Mouse (Mus musculus): ENCODE measurements at regions not wholly inside any gene's neighbourhood (a gene's known extent, or its start where the extent isn't known, plus 50 kb on each side); places are given as distances from the start of the nearest gene placed in this dataset.

- no peak for DNase-seq
Measured at GRCm38 (mm10) chr10:83897558-83897957, 174.9 kb downstream of the 1500009L16Rik start.

GRCm38 (mm10) chr10:83906751-83907150 is 184.1 kb downstream of the 1500009L16Rik start:
- no peak for DNase-seq

GRCm38 (mm10) chr10:83910649-83911370 is 188.1 kb downstream of the 1500009L16Rik start:
- DNase-seq = no peak

GRCm38 (mm10) chr10:83914401-83915132 is 191.9 kb downstream of the 1500009L16Rik start:
- no peak for DNase-seq

GRCm38 (mm10) chr10:83915133-83915730 is 192.6 kb downstream of the 1500009L16Rik start:
- no peak for DNase-seq

- no peak for DNase-seq
Measured at GRCm38 (mm10) chr10:83926990-83927389, 204.3 kb downstream of the 1500009L16Rik start.

GRCm38 (mm10) chr10:83927554-83927953 is 204.9 kb downstream of the 1500009L16Rik start:
- no peak for DNase-seq

GRCm38 (mm10) chr10:83931758-83932157 is 209.1 kb downstream of the 1500009L16Rik start:
- peak; percentile 52 for DNase-seq

- no peak for DNase-seq
Measured at GRCm38 (mm10) chr10:83933201-83933600, 210.5 kb downstream of the 1500009L16Rik start.

- peak; percentile 29 for DNase-seq
Measured at GRCm38 (mm10) chr10:83934498-83934897, 211.8 kb downstream of the 1500009L16Rik start.

GRCm38 (mm10) chr10:83937168-83937567 is 214.5 kb downstream of the 1500009L16Rik start:
- DNase-seq = peak; percentile 51

GRCm38 (mm10) chr10:83942101-83942500 is 219.4 kb downstream of the 1500009L16Rik start:
- DNase-seq = no peak

- no peak for DNase-seq
Measured at GRCm38 (mm10) chr10:83944158-83944557, 221.5 kb downstream of the 1500009L16Rik start.

GRCm38 (mm10) chr10:83944897-83945296 is 222.2 kb downstream of the 1500009L16Rik start:
- DNase-seq = no peak

GRCm38 (mm10) chr10:83945503-83945902 is 222.8 kb downstream of the 1500009L16Rik start:
- no peak for DNase-seq

- DNase-seq = no peak
Measured at GRCm38 (mm10) chr10:83946186-83947176, 223.8 kb downstream of the 1500009L16Rik start.

- DNase-seq = no peak
Measured at GRCm38 (mm10) chr10:83957118-83957759, 234.6 kb downstream of the 1500009L16Rik start.

GRCm38 (mm10) chr10:83958397-83958796 is 235.7 kb downstream of the 1500009L16Rik start:
- no peak for DNase-seq

- DNase-seq = no peak
Measured at GRCm38 (mm10) chr10:83958826-83959225, 236.2 kb downstream of the 1500009L16Rik start.

GRCm38 (mm10) chr10:83963232-83963760 is 240.6 kb downstream of the 1500009L16Rik start:
- DNase-seq = no peak
